Mouse (Mus musculus): ENCODE measurements around the gene Myo3b.

DNA sequence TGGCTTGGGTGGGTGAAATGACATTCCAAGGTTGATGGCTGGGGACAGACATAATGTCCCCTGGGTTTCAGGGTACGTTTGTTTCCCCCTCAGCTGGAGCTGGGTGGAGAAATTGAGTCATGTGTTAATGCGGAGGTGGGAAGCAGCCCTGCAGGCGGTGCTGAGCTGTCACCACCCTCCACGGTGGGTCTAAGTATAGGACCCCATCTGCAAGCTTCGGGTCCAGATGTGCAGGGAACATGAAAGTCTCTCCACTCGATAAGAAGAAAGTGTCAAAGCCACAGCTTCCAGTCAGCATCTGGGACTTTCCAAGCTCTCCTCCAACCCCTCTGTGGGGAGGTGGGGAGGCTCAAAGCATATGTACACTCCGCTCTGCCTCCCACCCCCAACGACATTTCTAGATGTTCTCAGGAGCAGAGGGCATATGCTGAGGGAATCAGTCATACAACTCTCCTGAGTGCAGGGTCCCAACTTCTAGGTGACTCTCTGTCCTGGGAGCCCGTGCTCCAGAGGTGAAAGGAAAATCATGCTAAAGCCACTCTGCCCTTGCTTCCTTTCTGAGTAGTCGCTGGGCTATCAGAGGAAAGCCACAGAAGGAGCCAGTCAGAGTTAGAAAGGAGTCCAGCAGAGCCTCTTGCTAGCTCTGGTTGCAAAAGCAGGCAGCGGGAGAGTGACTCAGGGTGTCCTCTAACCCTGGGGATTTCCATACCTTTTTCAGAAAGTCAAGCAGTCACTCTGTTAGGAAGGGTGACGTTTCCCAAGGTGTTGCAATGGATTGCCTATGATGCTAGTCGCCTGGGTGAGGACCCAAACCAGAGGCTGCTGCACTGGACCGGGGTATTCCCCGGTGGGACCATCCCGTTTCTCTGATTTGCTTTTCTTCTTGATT, 79.7 kb downstream of the Myo3b start:
- TF ChIP-seq TCF12 (IDR thresholded peaks at IDR 0.05; ENCODE audit: insufficient read depth, poor library complexity, severe bottlenecking) (no peak), POLR2A (IDR thresholded peaks at IDR 0.05; ENCODE audit: insufficient read length, low read depth) (no peak), CEBPB (IDR thresholded peaks at IDR 0.05; ENCODE audit: insufficient read depth, poor library complexity, severe bottlenecking) (no peak), USF1 (IDR thresholded peaks at IDR 0.05; ENCODE audit: low read depth) (no peak)

Data from myocyte (in vitro differentiated cells).